Mouse (Mus musculus) spleen, adult 2 months (tissue): ENCODE measurements around the gene Hist1h3d.

Experiments
- CTCF ChIP-seq: fragments of 200-500 bp; IDR thresholded peaks from 2 replicates; pipeline ENCODE4 v1.5.1; 2011; ENCODE audit warnings: mild to moderate bottlenecking, inconsistent platforms; ENCODE audit not compliant: insufficient read depth, insufficient read length, insufficient replicate concordance; ENCODE audit errors: extremely low read depth
- POLR2A ChIP-seq: fragments of 200-500 bp; IDR thresholded peaks from 2 replicates; pipeline ENCODE4 v1.6.1; 2011; ENCODE audit warnings: low read depth, low read length, inconsistent platforms

DNA sequence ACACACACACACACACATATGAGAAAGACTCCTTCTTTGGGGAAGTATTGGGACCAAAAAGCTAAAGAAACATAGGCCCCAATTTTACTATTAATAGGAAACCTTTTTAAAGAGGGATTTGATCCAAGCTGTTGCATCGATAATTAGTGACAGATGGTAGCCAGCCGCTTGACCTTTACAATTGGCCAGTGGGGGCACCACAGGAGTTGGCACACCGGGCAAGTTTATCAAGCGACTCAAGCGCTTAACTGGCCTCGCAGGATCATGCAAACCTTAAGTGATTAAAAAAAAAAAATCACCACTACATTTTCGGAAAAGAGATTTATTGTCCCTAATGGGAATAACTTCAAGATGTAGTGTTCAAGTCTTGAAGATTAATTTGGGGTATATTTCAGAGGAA lies 17.1 kb downstream of the Hist1h3d start:
- TF ChIP-seq CTCF (no peak), POLR2A (no peak)
